Mouse (Mus musculus): ENCODE data around the gene Eif3b. TPM values are rescaled to one million over a fixed set of nuclear protein-coding genes. Genes with fewer than 3 reads are reported as not detected.

The Eif3b gene
- polyA plus RNA-seq (2012; rRNA removed; ENCODE audit: low replicate concordance), result 77.2 and 78.1 TPM in 2 replicates

GRCm38 (mm10) chr5:140418489-140419441 is at the start of gene Eif3b:
TSS of gene Eif3b (plus strand) at chr5:140419328.

GRCm38 (mm10) chr5:140388588-140389576 is 30.2 kb upstream of the Eif3b start, which contains the start of gene Snx8:
TSS of gene Snx8 (minus strand) at chr5:140389262.

GRCm38 (mm10) chr5:140445345-140445744 is 26.2 kb downstream of the Eif3b start, which contains the start of gene Gm4869:
TSS of gene Gm4869 (plus strand) at chr5:140445645.

Other genes starting within 250 kb of the Eif3b start
- gene Mad1l1, start 97.8 kb upstream of the Eif3b start, polyA plus RNA-seq (2012; rRNA removed; ENCODE audit: low replicate concordance), result 15.2 and 20.3 TPM in 2 replicates
- 5.8 and 8.7 TPM in 2 replicates for gene Nudt1, start 97.7 kb upstream of the Eif3b start, polyA plus RNA-seq (2012; rRNA removed; ENCODE audit: low replicate concordance)
- gene Mrm2, start 87.4 kb upstream of the Eif3b start, polyA plus RNA-seq (2012; rRNA removed; ENCODE audit: low replicate concordance), result 4.6 and 4.8 TPM in 2 replicates
- gene Snx8, start 30.1 kb upstream of the Eif3b start, polyA plus RNA-seq (2012; rRNA removed; ENCODE audit: low replicate concordance), result 4.1 and 6.4 TPM in 2 replicates
- gene Gm4869, start 26.3 kb downstream of the Eif3b start, polyA plus RNA-seq (2012; rRNA removed; ENCODE audit: low replicate concordance), result not detected in 2 replicates
- 14.8 and 15.5 TPM in 2 replicates for gene Chst12, start 86.2 kb downstream of the Eif3b start, polyA plus RNA-seq (2012; rRNA removed; ENCODE audit: low replicate concordance)
- gene Grifin, start 145.7 kb downstream of the Eif3b start, polyA plus RNA-seq (2012; rRNA removed; ENCODE audit: low replicate concordance), result not detected in 2 replicates
- gene Lfng, start 188.0 kb downstream of the Eif3b start, polyA plus RNA-seq (2012; rRNA removed; ENCODE audit: low replicate concordance), result 27.8 and 34.1 TPM in 2 replicates
- 46.3 and 52.6 TPM in 2 replicates for gene Ttyh3, start 229.7 kb downstream of the Eif3b start, polyA plus RNA-seq (2012; rRNA removed; ENCODE audit: low replicate concordance)